Mouse (Mus musculus) embryonic facial prominence, embryonic 14.5 days (tissue): ENCODE data around the gene Extl1. TPM values are rescaled to one million over a fixed set of nuclear protein-coding genes. Genes with fewer than 3 reads are reported as not detected.

Experiments used
- polyA plus RNA-seq: library from polyadenylated mRNA; unstranded; fragments of >200 nt; fragmentation: Nextera tagmentation; extraction: Ambion mirVana; gene quantifications from 2 replicates; pipeline ENCODE4 v1.2.1, GENCODE M21; 2014

The Extl1 gene
- polyA plus RNA-seq, 1 experiment from 2014 or later, result 3.1 TPM

Other genes starting within 250 kb of the Extl1 start
- 40.2 and 46.2 TPM in 2 replicates for gene Cep85, start 196.7 kb downstream of the Extl1 start, polyA plus RNA-seq
- gene Gm7534, start 180.8 kb downstream of the Extl1 start, polyA plus RNA-seq, result 0.35 TPM in 1 of 2 replicates, not detected in the other
- not detected in 2 replicates for gene Catsper4, start 156.5 kb downstream of the Extl1 start, polyA plus RNA-seq
- 2.4 and 2.6 TPM in 2 replicates for gene Cnksr1, start 145.5 kb downstream of the Extl1 start, polyA plus RNA-seq
- 0.29 and 0.67 TPM in 2 replicates for gene E130218I03Rik, start 140.2 kb downstream of the Extl1 start, polyA plus RNA-seq
- gene Zfp593, start 138.3 kb downstream of the Extl1 start, polyA plus RNA-seq, result 13.7 and 15.7 TPM in 2 replicates
- 0.28 TPM in 1 of 2 replicates, not detected in the other for gene Gm30191, start 136.9 kb downstream of the Extl1 start, polyA plus RNA-seq
- 6.8 and 7.4 TPM in 2 replicates for gene Grrp1, start 129.7 kb downstream of the Extl1 start, polyA plus RNA-seq
- 18.5 and 19.6 TPM in 2 replicates for gene Pdik1l, start 96.0 kb downstream of the Extl1 start, polyA plus RNA-seq
- 2.0 and 2.5 TPM in 2 replicates for gene Trim63, start 68.7 kb downstream of the Extl1 start, polyA plus RNA-seq
- gene Slc30a2, start 40.7 kb downstream of the Extl1 start, polyA plus RNA-seq, result 0.13 and 0.42 TPM in 2 replicates
- 11.8 and 12.5 TPM in 2 replicates for gene Pafah2, start 12.5 kb upstream of the Extl1 start, polyA plus RNA-seq
- gene Stmn1, start 84.5 kb upstream of the Extl1 start, polyA plus RNA-seq, result 1,154 and 1,326 TPM in 2 replicates
- gene Paqr7, start 112.8 kb upstream of the Extl1 start, polyA plus RNA-seq, result 2.0 and 2.3 TPM in 2 replicates
- gene Aunip, start 127.1 kb upstream of the Extl1 start, polyA plus RNA-seq, result 3.9 and 4.4 TPM in 2 replicates
- 126 and 137 TPM in 2 replicates for gene Mtfr1l, start 151.5 kb upstream of the Extl1 start, polyA plus RNA-seq
- gene Selenon, start 168.3 kb upstream of the Extl1 start, polyA plus RNA-seq, result 22.8 and 24.7 TPM in 2 replicates